Mouse (Mus musculus) MEL (cell line): ENCODE data around the gene Cdca4. TPM values are rescaled to one million over a fixed set of nuclear protein-coding genes. Genes with fewer than 3 reads are reported as not detected.

Experiments
- DNase-seq: peaks from one replicate; pipeline ENCODE4 v3.0.0; 2011; ENCODE audit warnings: low read depth, low spot score
- H3K27ac ChIP-seq: 2 replicates; pipeline ENCODE4 v1.5.1; 2012; ENCODE audit warnings: low read depth, mild to moderate bottlenecking, control low read depth, low read length, moderate library complexity; ENCODE audit not compliant: control insufficient read depth
- H3K27me3 ChIP-seq, 2 experiments: fragments of 150-350 bp in 1 of 2; sonication (generic) in 1 of 2; 2 replicates each; pipeline ENCODE4 v1.6.1; 2012; ENCODE audit warnings: low read length in 2 of 2, mild to moderate bottlenecking in 2 of 2, improper control_type of control experiment in 1 of 2, moderate library complexity in 1 of 2; ENCODE audit not compliant: insufficient read depth in 2 of 2, control insufficient read depth in 1 of 2
- H3K36me3 ChIP-seq, 2 experiments: 2 replicates each; pipeline ENCODE4 v1.6.1; 2012 to 2014; ENCODE audit warnings: low read length in 2 of 2, improper control_type of control experiment in 1 of 2, inconsistent platforms in 1 of 2, mild to moderate bottlenecking in 1 of 2; ENCODE audit not compliant: insufficient read depth in 2 of 2, control insufficient read depth in 1 of 2
- H3K4me1 ChIP-seq, 2 experiments: fragments of 150-350 bp in 1 of 2; sonication (generic) in 1 of 2; 2 replicates each; pipeline ENCODE4 v1.6.1; 2012; ENCODE audit warnings: low read length in 2 of 2, improper control_type of control experiment in 1 of 2, mild to moderate bottlenecking in 1 of 2; ENCODE audit not compliant: insufficient read depth in 2 of 2, control insufficient read depth in 1 of 2
- H3K4me3 ChIP-seq, 2 experiments: fragments of 150-350 bp in 1 of 2; sonication (generic) in 1 of 2; 2 replicates each; pipeline ENCODE4 v1.5.1; 2012; ENCODE audit warnings: low read depth in 2 of 2, low read length in 2 of 2, mild to moderate bottlenecking in 2 of 2, moderate library complexity in 2 of 2, control low read depth in 1 of 2, improper control_type of control experiment in 1 of 2; ENCODE audit not compliant: control insufficient read depth in 1 of 2, insufficient read depth in 1 of 2
- H3K79me2 ChIP-seq: 2 replicates; pipeline ENCODE4 v1.6.1; 2012; ENCODE audit warnings: mild to moderate bottlenecking, low read length, moderate library complexity; ENCODE audit not compliant: control insufficient read depth, poor library complexity, insufficient read depth
- H3K9ac ChIP-seq: 2 replicates; pipeline ENCODE4 v1.6.1; 2012; ENCODE audit warnings: low read depth, mild to moderate bottlenecking, control low read depth, low read length, moderate library complexity; ENCODE audit not compliant: control insufficient read depth, poor library complexity, severe bottlenecking
- H3K9me3 ChIP-seq: fragments of 150-350 bp; sonication (generic); replicated peaks from 2 replicates; pipeline ENCODE4 v1.6.1; 2012; ENCODE audit warnings: mild to moderate bottlenecking, low read length, improper control_type of control experiment, moderate library complexity; ENCODE audit not compliant: insufficient read depth
- BHLHE40 ChIP-seq: IDR thresholded peaks from 2 replicates; pipeline ENCODE4 v1.6.1; 2012; ENCODE audit warnings: low read depth, mild to moderate bottlenecking, inconsistent platforms, low read length, improper control_type of control experiment, borderline replicate concordance
- ELF1 ChIP-seq: IDR thresholded peaks from 2 replicates; pipeline ENCODE4 v1.6.1; 2014; ENCODE audit warnings: low read depth, mild to moderate bottlenecking, inconsistent platforms, low read length, improper control_type of control experiment, moderate library complexity
- ETS1 ChIP-seq: IDR thresholded peaks from 2 replicates; pipeline ENCODE4 v1.6.1; 2012; ENCODE audit warnings: low read depth, mild to moderate bottlenecking, inconsistent platforms, low read length, improper control_type of control experiment, moderate library complexity
- GABPA ChIP-seq: IDR thresholded peaks from 2 replicates; pipeline ENCODE4 v1.6.1; 2012; ENCODE audit warnings: low read depth, mild to moderate bottlenecking, inconsistent platforms, low read length, improper control_type of control experiment, moderate library complexity
- GATA1 ChIP-seq: IDR thresholded peaks from 2 replicates; pipeline ENCODE4 v1.6.1; 2011; ENCODE audit warnings: low read depth, low read length, improper control_type of control experiment
- HCFC1 ChIP-seq: IDR thresholded peaks from 2 replicates; pipeline ENCODE4 v1.6.1; 2012; ENCODE audit warnings: low read depth, mild to moderate bottlenecking, inconsistent platforms, low read length, improper control_type of control experiment, moderate library complexity
- JUND ChIP-seq: IDR thresholded peaks from 2 replicates; pipeline ENCODE4 v1.6.1; 2011; ENCODE audit warnings: low read depth, mild to moderate bottlenecking, improper control_type of control experiment, low read length
- MXI1 ChIP-seq: IDR thresholded peaks from 2 replicates; pipeline ENCODE4 v1.6.1; 2011; ENCODE audit warnings: mild to moderate bottlenecking, low read depth, low read length, improper control_type of control experiment
- MYC ChIP-seq: IDR thresholded peaks from 2 replicates; pipeline ENCODE4 v1.6.1; 2011; ENCODE audit warnings: low read depth, mild to moderate bottlenecking, low read length, improper control_type of control experiment, moderate library complexity
- RCOR1 ChIP-seq: IDR thresholded peaks from 2 replicates; pipeline ENCODE4 v1.6.1; 2012; ENCODE audit warnings: low read depth, mild to moderate bottlenecking, inconsistent platforms, low read length, improper control_type of control experiment
- SIN3A ChIP-seq: IDR thresholded peaks from 2 replicates; pipeline ENCODE4 v1.6.1; 2012; ENCODE audit warnings: low read length, improper control_type of control experiment, inconsistent platforms
- TBP ChIP-seq: IDR thresholded peaks from 2 replicates; pipeline ENCODE4 v1.8.0; 2011; ENCODE audit warnings: low read depth, low read length, improper control_type of control experiment
- TCF12 ChIP-seq: IDR thresholded peaks from 2 replicates; pipeline ENCODE4 v1.6.1; 2014; ENCODE audit warnings: low read depth, mild to moderate bottlenecking, inconsistent platforms, low read length, improper control_type of control experiment, moderate library complexity
- USF2 ChIP-seq, 2 experiments: IDR thresholded peaks; 2 replicates each; pipeline ENCODE4 v1.6.1; 2011 to 2012; ENCODE audit warnings: improper control_type of control experiment in 2 of 2, low read length in 2 of 2, borderline replicate concordance in 1 of 2, inconsistent platforms in 1 of 2, low read depth in 1 of 2, mild to moderate bottlenecking in 1 of 2; ENCODE audit not compliant: insufficient read depth in 1 of 2
- ZKSCAN1 ChIP-seq: IDR thresholded peaks from 2 replicates; pipeline ENCODE4 v1.6.1; 2012; ENCODE audit warnings: low read depth, mild to moderate bottlenecking, inconsistent platforms, low read length, improper control_type of control experiment, moderate library complexity
- ZNF384 ChIP-seq: IDR thresholded peaks from 2 replicates; pipeline ENCODE4 v1.6.1; 2012; ENCODE audit warnings: low read depth, mild to moderate bottlenecking, inconsistent platforms, low read length, improper control_type of control experiment
- polyA plus RNA-seq, 2 experiments: library from polyadenylated mRNA; stranded (reverse) in 1 of 2; unstranded in 1 of 2; fragments of >175 nt in 1 of 2; fragments of >200 nt in 1 of 2; gene quantifications; 2 replicates each; pipeline versions ENCODE4 v1.2.1 to v1.2.4; 2012; ENCODE audit warnings: low replicate concordance in 2 of 2, low read depth in 1 of 2; ENCODE audit not compliant: insufficient read length in 2 of 2, insufficient read depth in 1 of 2, missing spikeins in 1 of 2
- total RNA-seq: library from RNA; depleted of rRNA; stranded (reverse); fragments of 300-350 nt; gene quantifications from 2 replicates; pipeline ENCODE4 v1.2.3, GENCODE M21; 2012

Cdca4 gene
- total and polyA plus RNA-seq, 3 experiments, result 274 to 279 TPM; not detected in 1

GRCm38 (mm10) chr12:112873452-112874190 lies 44.4 kb upstream of the Cdca4 start (continued):
- peak; percentile 75 for TF ChIP-seq GATA1
- no peak for TF ChIP-seq JUND
- TF ChIP-seq TCF12, result peak; percentile 63; the same call in 1 of the 2 replicates
- peak; percentile 55; the same call in 1 of the 2 replicates for TF ChIP-seq BHLHE40

DNA sequence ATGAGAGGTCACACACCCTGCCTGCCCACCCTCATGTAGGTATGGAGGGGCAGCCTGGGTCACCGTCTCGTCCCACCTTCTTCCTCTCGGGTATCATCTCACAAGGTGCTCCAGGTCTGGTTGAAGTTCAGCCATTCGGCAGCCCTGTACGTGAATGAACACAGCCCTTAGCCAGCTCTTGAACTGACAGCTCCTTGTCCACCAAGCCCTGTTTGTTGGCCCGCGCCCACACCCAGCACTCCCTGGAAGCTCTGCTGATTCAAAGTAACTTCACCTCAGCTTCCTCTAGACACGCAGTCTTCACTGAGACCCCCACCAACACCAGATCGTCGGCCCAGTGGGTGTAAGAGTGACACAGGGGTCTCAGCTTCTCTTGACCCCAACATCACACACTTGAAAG lies 43.8 kb upstream of the Cdca4 start:
- Histone ChIP-seq H3K79me2 (no peaks in the 10 kb centered on the region), H3K4me1 (peaks cover 6 to 29% of the 10 kb centered on the region in 2 experiments), H3K27ac (no peak overlapping the region), H3K4me3 (peak overlapping the region in 1 of 2 experiments; percentile 20; a peak in 2 of 4 replicates), H3K36me3 (peaks cover 0 to 5% of the 10 kb centered on the region in 2 experiments; a peak in 1 of 4 replicates), H3K9me3 (no peaks in the 10 kb centered on the region), H3K9ac (peak overlapping the region; percentile 47), H3K27me3 (no peaks in the 10 kb centered on the region)
- DNase-seq, result peak; percentile 44
- TF ChIP-seq HCFC1, result no peak
- TF ChIP-seq ZNF384, result no peak
- no peak for TF ChIP-seq USF2 (IDR thresholded peaks at IDR 0.05; ENCODE audit: borderline replicate concordance in 1 of 2, insufficient read depth in 1 of 2, low read depth in 1 of 2, low read length in 2 of 2)
- TF ChIP-seq TCF12, result no peak
- TF ChIP-seq GABPA, result no peak

DNA sequence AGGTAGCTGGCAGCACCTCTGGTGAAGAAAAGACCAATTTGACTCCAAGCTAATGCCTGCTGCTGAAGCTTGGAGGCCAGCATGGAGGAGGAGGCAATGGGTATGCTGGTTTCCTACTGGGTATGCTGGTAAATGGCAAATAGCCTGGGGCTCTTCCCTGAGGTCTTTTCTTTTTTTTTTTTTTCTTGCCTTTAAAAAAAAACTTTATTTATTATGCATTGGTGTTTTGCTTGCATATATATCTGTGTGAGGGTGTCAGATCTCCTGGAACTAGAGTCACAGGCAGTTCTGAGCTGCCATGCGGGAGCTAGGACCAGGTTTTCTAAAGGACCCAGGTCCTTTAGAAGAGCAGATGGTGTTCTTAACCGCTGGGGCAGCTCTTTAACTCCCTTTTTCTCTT lies 42.0 kb upstream of the Cdca4 start:
- peaks cover 0 to 5% of the 10 kb centered on the region in 2 experiments; a peak in 1 of 4 replicates for H3K36me3 ChIP-seq
- H3K4me3 ChIP-seq, result no peak overlapping the region; a peak in 1 of 4 replicates
- H3K9me3 ChIP-seq, result no peaks in the 10 kb centered on the region
- TF ChIP-seq JUND (no peak), ZNF384 (peak; percentile 88), ZKSCAN1 (peak; percentile 35; the same call in 1 of the 2 replicates)
- peak overlapping the region; percentile 18 for H3K9ac ChIP-seq
- H3K27ac ChIP-seq, result no peak overlapping the region
- H3K79me2 ChIP-seq, result no peaks in the 10 kb centered on the region
- H3K27me3 ChIP-seq, result no peaks in the 10 kb centered on the region
- peaks cover 6 to 25% of the 10 kb centered on the region in 2 experiments for H3K4me1 ChIP-seq
- no peak for DNase-seq

DNA sequence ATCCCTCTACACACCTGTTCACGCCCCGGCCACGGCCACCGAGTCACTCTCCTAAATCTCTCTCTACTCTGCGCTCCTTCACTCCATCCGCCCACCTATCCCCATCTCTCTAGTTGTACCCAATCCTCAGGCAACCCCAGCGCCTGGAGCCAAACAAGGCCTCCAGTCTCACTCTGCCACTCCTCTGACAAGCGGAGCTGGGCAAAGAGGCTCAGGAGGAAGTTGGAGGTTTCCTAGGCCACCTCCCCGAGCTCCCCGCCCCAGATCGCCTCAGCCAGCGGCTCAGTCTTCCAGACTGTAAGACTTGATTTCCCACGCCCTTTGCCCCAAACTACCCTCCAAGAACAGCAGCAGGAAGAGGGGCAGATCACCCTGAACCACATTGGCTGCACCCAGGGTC lies 41.6 kb upstream of the Cdca4 start:
- H3K36me3 ChIP-seq, result peaks cover 0 to 5% of the 10 kb centered on the region in 2 experiments; a peak in 1 of 4 replicates
- H3K4me3 ChIP-seq, result peak overlapping the region in 1 of 2 experiments; percentile 1; a peak in 1 of 4 replicates
- H3K27ac ChIP-seq, result no peak overlapping the region
- no peaks in the 10 kb centered on the region for H3K9me3 ChIP-seq
- DNase-seq, result peak; percentile 83
- H3K79me2 ChIP-seq, result no peaks in the 10 kb centered on the region
- H3K9ac ChIP-seq, result peak overlapping the region; percentile 18
- H3K27me3 ChIP-seq, result no peaks in the 10 kb centered on the region
- TF ChIP-seq ETS1 (0 out of 2 replicates have a peak, but pooled peaks have one; percentile 19), TBP (no peak), RCOR1 (0 out of 2 replicates have a peak, but pooled peaks have one; percentile 29), GABPA (no peak), HCFC1 (0 out of 2 replicates have a peak, but pooled peaks have one; percentile 28), ELF1 (0 out of 2 replicates have a peak, but pooled peaks have one; percentile 34), SIN3A (peak; percentile 54; the same call in 1 of the 2 replicates), TCF12 (0 out of 2 replicates have a peak, but pooled peaks have one; percentile 28), MYC (no peak), MXI1 (peak; percentile 41; the same call in 1 of the 2 replicates)
- peaks cover 6 to 20% of the 10 kb centered on the region in 2 experiments for H3K4me1 ChIP-seq
